Mouse (Mus musculus) C2C12 (cell line): ENCODE data around the gene Phf1. TPM values are rescaled to one million over a fixed set of nuclear protein-coding genes. Genes with fewer than 3 reads are reported as not detected.

Source experiments
- H3K27me3 ChIP-seq: one replicate; pipeline ENCODE4 v1.6.1; 2011; ENCODE audit not compliant: control insufficient read depth, insufficient read depth, insufficient read length
- H3K36me3 ChIP-seq: one replicate; pipeline ENCODE4 v1.6.1; 2011; ENCODE audit not compliant: control insufficient read depth, insufficient read depth
- H3K4me3 ChIP-seq: one replicate; pipeline ENCODE4 v1.5.1; 2011; ENCODE audit warnings: mild to moderate bottlenecking, control low read depth; ENCODE audit not compliant: poor library complexity, insufficient read depth, severe bottlenecking
- H3K79me2 ChIP-seq: one replicate; pipeline ENCODE4 v1.6.1; 2011; ENCODE audit not compliant: control insufficient read depth, insufficient read depth
- H3K79me3 ChIP-seq: one replicate; pipeline ENCODE4 v1.6.1; 2011; ENCODE audit warnings: low read depth, control low read depth
- H3ac ChIP-seq: one replicate; pipeline ENCODE3; 2011; ENCODE audit warnings: low read depth; ENCODE audit not compliant: control insufficient read depth, insufficient read length
- CEBPB ChIP-seq: IDR thresholded peaks from one replicate; pipeline ENCODE4 v1.6.1; 2011; ENCODE audit warnings: low read depth, mild to moderate bottlenecking, control low read depth, moderate library complexity
- CTCF ChIP-seq: IDR thresholded peaks from one replicate; pipeline ENCODE4 v1.5.1; 2011; ENCODE audit not compliant: control insufficient read depth, insufficient read depth, insufficient read length
- FOSL1 ChIP-seq: IDR thresholded peaks from one replicate; pipeline ENCODE4 v1.8.0; 2011; ENCODE audit warnings: mild to moderate bottlenecking, low read length; ENCODE audit not compliant: poor library complexity, insufficient read depth, severe bottlenecking
- MAX ChIP-seq: IDR thresholded peaks from one replicate; pipeline ENCODE4 v1.6.1; 2011; ENCODE audit warnings: mild to moderate bottlenecking, control low read depth
- MYOD1 ChIP-seq: IDR thresholded peaks from one replicate; pipeline ENCODE4 v1.6.1; 2011; ENCODE audit warnings: low read depth; ENCODE audit not compliant: control insufficient read depth, insufficient read length
- MYOG ChIP-seq: IDR thresholded peaks from one replicate; pipeline ENCODE4 v1.6.1; 2011; ENCODE audit not compliant: control insufficient read depth, insufficient read length; ENCODE audit errors: extremely low read depth
- USF1 ChIP-seq: IDR thresholded peaks from one replicate; pipeline ENCODE4 v1.6.1; 2011; ENCODE audit warnings: low read depth, mild to moderate bottlenecking, control low read depth, moderate library complexity
- polyA plus RNA-seq: library from polyadenylated mRNA; unstranded; fragments of >200 nt; fragmentation: generic; extraction: Trizol; gene quantifications from one replicate; pipeline ENCODE4 v1.2.1, GENCODE M21; 2012; ENCODE audit warnings: missing spikeins

Phf1 gene
- polyA plus RNA-seq, 1 experiment, result 7.3 TPM

GRCm38 (mm10) chr17:26941841-26942570 lies 9.2 kb downstream of the Phf1 start:
- TF ChIP-seq MYOG, result no peak
- peaks cover 11% of the 10 kb centered on the region for H3K79me3 ChIP-seq
- no peaks in the 10 kb centered on the region for H3K27me3 ChIP-seq
- H3K36me3 ChIP-seq, result peaks cover 3% of the 10 kb centered on the region
- no peak overlapping the region for H3K4me3 ChIP-seq
- H3K79me2 ChIP-seq, result peaks cover 19% of the 10 kb centered on the region
- H3ac ChIP-seq, result no peak overlapping the region

DNA sequence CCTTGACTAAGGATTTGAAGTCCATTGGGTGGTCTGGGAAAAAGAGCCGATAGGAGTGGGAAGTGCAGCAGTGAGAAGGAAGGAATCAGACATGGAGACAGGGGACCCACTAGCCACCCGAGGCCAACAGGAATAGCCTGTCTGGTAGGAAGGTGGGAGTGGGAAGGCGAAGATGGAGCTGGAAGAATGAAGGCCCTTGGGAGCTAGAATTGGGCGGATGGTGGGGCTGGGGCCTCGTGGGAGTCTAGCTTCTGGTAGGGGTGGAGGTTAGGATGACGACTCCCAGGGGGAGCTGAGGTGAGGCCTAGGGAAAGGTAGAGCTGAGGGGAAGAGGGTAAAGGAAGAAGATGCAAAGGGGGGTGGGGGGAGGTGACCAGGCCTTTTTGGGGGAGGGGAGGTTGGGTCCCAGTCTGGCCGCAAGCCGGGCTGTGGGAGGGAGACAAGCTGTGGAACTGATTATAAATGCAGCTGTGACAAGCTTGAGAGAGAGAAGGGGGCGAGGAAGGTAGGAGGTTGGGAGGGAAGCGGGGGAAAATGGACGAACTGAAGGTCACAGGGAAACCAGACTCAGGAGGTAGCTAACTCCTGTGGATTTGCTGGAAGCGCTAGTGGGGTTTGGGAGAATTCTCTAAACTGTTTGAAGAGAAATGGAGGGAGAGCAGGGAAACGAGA lies 13.1 kb downstream of the Phf1 start:
- no peaks in the 10 kb centered on the region for H3K79me2 ChIP-seq
- H3K4me3 ChIP-seq, result no peak overlapping the region
- no peak for TF ChIP-seq MYOG
- no peak for TF ChIP-seq CEBPB
- TF ChIP-seq MAX, result no peak
- no peak for TF ChIP-seq FOSL1
- TF ChIP-seq MYOD1, result no peak
- no peak for TF ChIP-seq CTCF
- no peak for TF ChIP-seq USF1
- H3K27me3 ChIP-seq, result no peaks in the 10 kb centered on the region
- no peak overlapping the region for H3ac ChIP-seq
- no peaks in the 10 kb centered on the region for H3K36me3 ChIP-seq
- H3K79me3 ChIP-seq, result no peaks in the 10 kb centered on the region

DNA sequence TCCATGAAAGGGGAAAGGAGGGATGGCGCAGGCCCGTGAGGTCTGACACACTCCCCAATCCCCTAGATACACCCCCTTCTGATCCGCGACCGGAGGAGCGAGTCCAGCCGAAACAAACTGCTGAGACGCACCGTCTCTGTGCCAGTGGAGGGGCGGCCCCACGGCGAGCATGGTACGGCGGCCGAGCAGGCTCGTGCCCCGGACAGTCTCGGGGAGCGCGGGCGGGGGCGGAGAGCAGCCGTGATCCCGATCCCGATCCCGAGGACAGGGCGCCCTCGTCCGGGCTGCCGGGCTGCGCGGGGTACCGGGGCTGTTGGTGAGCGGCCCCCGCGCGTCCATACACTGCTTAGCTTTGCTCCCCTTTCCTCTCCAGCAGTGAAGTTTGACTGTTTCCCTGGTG lies 13.7 kb downstream of the Phf1 start:
- Histone ChIP-seq H3K36me3 (no peaks in the 10 kb centered on the region), H3ac (no peak overlapping the region), H3K27me3 (no peaks in the 10 kb centered on the region), H3K79me3 (no peaks in the 10 kb centered on the region), H3K4me3 (no peak overlapping the region), H3K79me2 (no peaks in the 10 kb centered on the region)
- TF ChIP-seq MYOG, result no peak
- peak; percentile 43 for TF ChIP-seq CTCF

DNA sequence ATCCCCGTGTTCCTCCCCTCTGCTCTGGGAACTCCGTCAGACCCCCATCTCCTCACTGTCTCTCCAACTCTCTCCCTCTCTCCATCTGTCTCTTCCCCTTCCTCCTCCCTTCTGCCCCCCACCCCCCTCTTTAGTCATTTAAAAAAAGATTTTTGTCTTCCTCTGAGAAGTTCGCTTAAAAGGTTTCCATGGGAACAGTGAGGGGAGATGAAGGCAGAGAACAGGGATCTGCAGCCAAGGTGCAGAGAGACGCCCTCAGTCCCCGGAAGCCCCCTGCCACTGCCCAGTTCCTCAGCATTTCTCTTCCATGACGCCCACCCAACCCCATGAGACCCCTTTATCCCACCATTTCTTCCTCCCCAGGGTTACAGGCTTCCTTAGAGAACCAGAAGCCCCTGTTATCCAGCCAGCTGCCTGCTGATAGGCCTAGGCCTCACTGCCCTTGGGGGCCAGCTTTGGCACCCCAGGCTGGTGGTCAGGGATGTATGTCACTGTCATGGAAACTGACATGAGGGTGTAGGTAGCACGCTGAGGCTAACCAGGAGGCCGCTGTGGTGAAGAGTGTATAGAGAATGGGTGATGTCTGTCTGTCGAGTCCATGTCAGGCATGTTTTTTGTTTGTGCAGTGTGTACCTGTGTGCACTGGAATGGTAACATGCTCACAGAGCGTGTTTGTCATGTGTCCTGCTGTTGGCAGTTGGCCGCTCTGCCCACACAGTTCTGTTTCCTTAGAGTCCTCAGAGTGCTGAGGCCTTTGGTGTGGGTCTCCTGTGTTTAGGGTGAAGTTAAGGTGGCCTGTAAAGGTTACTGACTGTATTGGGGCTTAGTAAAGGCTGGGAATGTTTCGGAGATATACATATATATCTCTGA lies 14.6 kb downstream of the Phf1 start:
- no peaks in the 10 kb centered on the region for H3K79me2 ChIP-seq
- no peak for TF ChIP-seq FOSL1
- no peak for TF ChIP-seq CTCF
- TF ChIP-seq CEBPB, result no peak
- no peak for TF ChIP-seq MYOD1
- TF ChIP-seq USF1, result no peak
- no peak for TF ChIP-seq MYOG
- H3K79me3 ChIP-seq, result no peaks in the 10 kb centered on the region
- H3K27me3 ChIP-seq, result no peaks in the 10 kb centered on the region
- no peak overlapping the region for H3ac ChIP-seq
- no peak overlapping the region for H3K4me3 ChIP-seq
- no peaks in the 10 kb centered on the region for H3K36me3 ChIP-seq

- H3ac ChIP-seq, result peak overlapping the region; percentile 66
- TF ChIP-seq FOSL1 (no peak), USF1 (no peak), CTCF (no peak), MAX (no peak), CEBPB (no peak), MYOD1 (no peak), MYOG (no peak)
Measured at GRCm38 (mm10) chr17:26948316-26949050, 15.6 kb downstream of the Phf1 start.

More at GRCm38 (mm10) chr17:26948316-26949050, 15.6 kb downstream of the Phf1 start:
- H3K79me3 ChIP-seq, result no peaks in the 10 kb centered on the region
- H3K36me3 ChIP-seq, result no peaks in the 10 kb centered on the region
- no peaks in the 10 kb centered on the region for H3K27me3 ChIP-seq
- peak overlapping the region; percentile 34 for H3K4me3 ChIP-seq
- H3K79me2 ChIP-seq, result no peaks in the 10 kb centered on the region
